8 mouse cellular contexts compared by ENCODE assay signal in the genomic region with DNA sequence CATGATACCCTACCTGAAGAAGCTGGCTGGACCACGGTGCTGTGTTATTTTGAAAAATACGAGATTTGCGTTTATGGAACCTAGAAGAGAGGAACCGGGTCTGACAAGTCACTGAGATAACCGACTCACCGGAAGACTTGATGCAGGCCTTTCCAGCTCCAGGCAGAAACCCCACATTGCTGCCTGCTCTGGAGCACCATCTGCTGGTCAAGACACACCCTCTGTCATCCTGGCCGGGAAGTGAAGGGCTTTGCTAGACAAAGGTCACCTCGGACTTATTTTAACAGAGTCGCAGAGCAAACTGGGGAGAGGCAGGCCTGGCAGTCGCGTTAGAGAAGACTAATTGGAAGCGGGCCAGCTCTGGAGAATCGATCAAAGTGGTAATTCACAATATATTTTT.
DNase-seq lines count a peak whose midpoint lies in the region; ATAC-seq lines count a peak whose summit lies in the region.

No protein-coding gene starts in this region.

- H3K9ac ChIP-seq in midbrain, embryonic 13.5 days (replicated peaks) = no peak overlapping the region

- WGBS in midbrain, embryonic 13.5 days = 19% methylated on average over 13 of the region's 13 CpGs

- H3K27ac ChIP-seq in midbrain, embryonic 13.5 days = no peak overlapping the region

- H3K4me2 ChIP-seq in midbrain, embryonic 13.5 days (replicated peaks) = 0 out of 2 replicates have a peak overlapping the region, but pooled peaks have one; percentile 5

- no peaks in the 10 kb centered on the region for H3K36me3 ChIP-seq in midbrain, embryonic 13.5 days

- DNase-seq in adrenal gland, adult 8-10 months = peak; percentile 41
- DNase-seq in embryo, embryonic 11.5 days (ENCODE audit: low read depth, low spot score) = peak; percentile 59
- peak; percentile 23 to 69 for DNase-seq in heart, adult 18-20 months
- DNase-seq in kidney, adult 18-20 months = peak; percentile 68
- peak; percentile 51 to 66 for DNase-seq in left cerebral cortex, postnatal 36 days (ENCODE audit: low spot score in 2 of 2)
- DNase-seq in spleen, postnatal 36 days (ENCODE audit: low spot score in 2 of 2) = peak; percentile 9 to 32

- no peak overlapping the region for H3K4me3 ChIP-seq in midbrain, embryonic 13.5 days (replicated peaks)

- H3K27me3 ChIP-seq in midbrain, embryonic 13.5 days = no peaks in the 10 kb centered on the region

- H3K4me1 ChIP-seq in midbrain, embryonic 13.5 days (replicated peaks) = no peaks in the 10 kb centered on the region

- peak; percentile 91 for ATAC-seq in midbrain, embryonic 13.5 days
- no peak for ATAC-seq in monocyte, adult 5-6 weeks (replicated peaks; ENCODE audit: insufficient number of reproducible peaks, low FRiP score, low TSS enrichment, poor library complexity, severe bottlenecking)

- intact Hi-C loops in left cerebral cortex, postnatal 36 days (cut with DNase I) = loop anchor here (2.0 kb wide), 1 partner anchor 138 kb away; no protein-coding TSS in a partner anchor

- H3K9me3 ChIP-seq in midbrain, embryonic 13.5 days = no peaks in the 10 kb centered on the region
